Mouse (Mus musculus): ENCODE results near the gene Mtfr1l. TPM values are rescaled to one million over a fixed set of nuclear protein-coding genes. Genes with fewer than 3 reads are reported as not detected.
"Not testable (repeated sequence)": the region's sequence is repeated elsewhere in the genome, so short reads cannot be mapped to it uniquely, and the experiment has no call there.

Mtfr1l gene
- polyA plus RNA-seq, 1 experiment from 2014 or later = 119 TPM

- H3K36me3 ChIP-seq (ENCODE audit: control insufficient read depth, insufficient read depth, low read length) = no peaks in the 10 kb centered on the region
- H3K27ac ChIP-seq (ENCODE audit: low read length) = peak within 1 kb of the TSS; percentile 21; the same call in 1 of the 2 replicates
- H3K4me2 ChIP-seq (replicated peaks; ENCODE audit: low read depth, low read length) = peak within 1 kb of the TSS; percentile 95
- peak; percentile 71 for ATAC-seq (ENCODE audit: insufficient number of reproducible peaks, insufficient read depth, low FRiP score, low read depth)
- no peaks in the 10 kb centered on the region for H3K9me3 ChIP-seq (ENCODE audit: control insufficient read depth, low read depth, low read length)
- WGBS = 5% methylated on average over 35 of the region's 35 CpGs
- H3K27me3 ChIP-seq (ENCODE audit: control insufficient read depth, insufficient read depth, low read length) = no peaks in the 10 kb centered on the region
- H3K9ac ChIP-seq (replicated peaks; ENCODE audit: low read depth, low read length) = peak within 1 kb of the TSS; percentile 29; the same call in 1 of the 2 replicates
- peak within 1 kb of the TSS; percentile 52 for H3K4me3 ChIP-seq (ENCODE audit: low read depth, low read length)
- peaks cover 14% of the 10 kb centered on the region; the same call in 1 of the 2 replicates for H3K4me1 ChIP-seq (ENCODE audit: control insufficient read depth, insufficient read depth, low read length)
Observed at GRCm38 (mm10) chr4:134496595-134497210, 38.5 kb downstream of the Mtfr1l start, which contains the start of gene Paqr7. TSS of gene Paqr7 (plus strand) at chr4:134496697.

GRCm38 (mm10) chr4:134495546-134495923, 39.7 kb downstream of the Mtfr1l start:
- H3K9me3 ChIP-seq (ENCODE audit: control insufficient read depth, low read depth, low read length) = no peaks in the 10 kb centered on the region
- ATAC-seq (ENCODE audit: insufficient number of reproducible peaks, insufficient read depth, low FRiP score, low read depth) = no peak
- H3K27me3 ChIP-seq (ENCODE audit: control insufficient read depth, insufficient read depth, low read length) = no peaks in the 10 kb centered on the region
- WGBS = 71% methylated on average over 5 of the region's 5 CpGs
- H3K4me2 ChIP-seq (replicated peaks; ENCODE audit: low read depth, low read length) = no peak overlapping the region
- H3K4me1 ChIP-seq (ENCODE audit: control insufficient read depth, insufficient read depth, low read length) = peaks cover 14% of the 10 kb centered on the region; the same call in 1 of the 2 replicates
- no peak overlapping the region for H3K4me3 ChIP-seq (ENCODE audit: low read depth, low read length)
- H3K9ac ChIP-seq (replicated peaks; ENCODE audit: low read depth, low read length) = no peak overlapping the region
- H3K27ac ChIP-seq (ENCODE audit: low read length) = no peak overlapping the region
- no peaks in the 10 kb centered on the region for H3K36me3 ChIP-seq (ENCODE audit: control insufficient read depth, insufficient read depth, low read length)

- no peak overlapping the region for H3K4me3 ChIP-seq (ENCODE audit: low read depth, low read length)
- 0 out of 2 replicates have a peak, but pooled peaks have one; percentile 31 for ATAC-seq (ENCODE audit: insufficient number of reproducible peaks, insufficient read depth, low FRiP score, low read depth)
- no peak overlapping the region for H3K4me2 ChIP-seq (replicated peaks; ENCODE audit: low read depth, low read length)
- 62% methylated on average over 16 of the region's 16 CpGs for WGBS
- H3K36me3 ChIP-seq (ENCODE audit: control insufficient read depth, insufficient read depth, low read length) = no peaks in the 10 kb centered on the region
- H3K9ac ChIP-seq (replicated peaks; ENCODE audit: low read depth, low read length) = no peak overlapping the region
- H3K27me3 ChIP-seq (ENCODE audit: control insufficient read depth, insufficient read depth, low read length) = no peaks in the 10 kb centered on the region
- no peak overlapping the region for H3K27ac ChIP-seq (ENCODE audit: low read length)
- H3K9me3 ChIP-seq (ENCODE audit: control insufficient read depth, low read depth, low read length) = no peaks in the 10 kb centered on the region
- peaks cover 14% of the 10 kb centered on the region; the same call in 1 of the 2 replicates for H3K4me1 ChIP-seq (ENCODE audit: control insufficient read depth, insufficient read depth, low read length)
Observed at GRCm38 (mm10) chr4:134494780-134495545, 40.2 kb downstream of the Mtfr1l start.

DNA sequence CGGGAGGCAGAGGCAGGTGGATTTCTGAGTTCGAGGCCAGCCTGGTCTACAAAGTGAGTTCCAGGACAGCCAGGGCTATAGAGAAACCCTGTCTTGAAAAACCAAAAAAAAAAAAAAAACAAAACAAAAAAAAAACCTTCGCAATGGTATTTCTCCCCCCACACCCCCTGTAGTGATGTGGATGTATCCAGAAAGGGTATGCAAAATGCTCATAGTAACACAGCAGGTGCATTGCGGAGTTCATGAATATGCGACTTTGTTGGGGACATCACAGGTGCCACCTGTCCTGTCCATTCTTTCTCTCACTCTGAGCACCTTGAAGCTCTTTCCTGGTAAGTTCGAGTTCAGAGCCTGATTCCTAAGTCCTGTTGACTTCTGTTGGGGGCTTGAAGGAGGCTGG, 41.0 kb downstream of the Mtfr1l start:
- not testable (repeated sequence) for H3K9ac ChIP-seq (replicated peaks; ENCODE audit: low read depth, low read length); ATAC-seq (ENCODE audit: insufficient number of reproducible peaks, insufficient read depth, low FRiP score, low read depth); H3K4me2 ChIP-seq (replicated peaks; ENCODE audit: low read depth, low read length); H3K27me3 ChIP-seq (ENCODE audit: control insufficient read depth, insufficient read depth, low read length); H3K4me3 ChIP-seq (ENCODE audit: low read depth, low read length); H3K27ac ChIP-seq (ENCODE audit: low read length); H3K36me3 ChIP-seq (ENCODE audit: control insufficient read depth, insufficient read depth, low read length); H3K9me3 ChIP-seq (ENCODE audit: control insufficient read depth, low read depth, low read length)
- 88% methylated on average over 6 of the region's 6 CpGs for WGBS
- peaks cover 14% of the 10 kb centered on the region; the same call in 1 of the 2 replicates for H3K4me1 ChIP-seq (ENCODE audit: control insufficient read depth, insufficient read depth, low read length)

- WGBS = 60% methylated on average over 6 of the region's 6 CpGs
- Histone ChIP-seq H3K9me3 (ENCODE audit: control insufficient read depth, low read depth, low read length) (no peaks in the 10 kb centered on the region), H3K4me2 (replicated peaks; ENCODE audit: low read depth, low read length) (no peak overlapping the region), H3K27ac (ENCODE audit: low read length) (no peak overlapping the region), H3K9ac (replicated peaks; ENCODE audit: low read depth, low read length) (no peak overlapping the region), H3K36me3 (ENCODE audit: control insufficient read depth, insufficient read depth, low read length) (no peaks in the 10 kb centered on the region), H3K27me3 (ENCODE audit: control insufficient read depth, insufficient read depth, low read length) (no peaks in the 10 kb centered on the region), H3K4me3 (ENCODE audit: low read depth, low read length) (no peak overlapping the region), H3K4me1 (ENCODE audit: control insufficient read depth, insufficient read depth, low read length) (no peaks in the 10 kb centered on the region; the same call in 1 of the 2 replicates)
- 0 out of 2 replicates have a peak, but pooled peaks have one; percentile 5 for ATAC-seq (ENCODE audit: insufficient number of reproducible peaks, insufficient read depth, low FRiP score, low read depth)
Observed at GRCm38 (mm10) chr4:134491716-134492115, 43.5 kb downstream of the Mtfr1l start.

DNA sequence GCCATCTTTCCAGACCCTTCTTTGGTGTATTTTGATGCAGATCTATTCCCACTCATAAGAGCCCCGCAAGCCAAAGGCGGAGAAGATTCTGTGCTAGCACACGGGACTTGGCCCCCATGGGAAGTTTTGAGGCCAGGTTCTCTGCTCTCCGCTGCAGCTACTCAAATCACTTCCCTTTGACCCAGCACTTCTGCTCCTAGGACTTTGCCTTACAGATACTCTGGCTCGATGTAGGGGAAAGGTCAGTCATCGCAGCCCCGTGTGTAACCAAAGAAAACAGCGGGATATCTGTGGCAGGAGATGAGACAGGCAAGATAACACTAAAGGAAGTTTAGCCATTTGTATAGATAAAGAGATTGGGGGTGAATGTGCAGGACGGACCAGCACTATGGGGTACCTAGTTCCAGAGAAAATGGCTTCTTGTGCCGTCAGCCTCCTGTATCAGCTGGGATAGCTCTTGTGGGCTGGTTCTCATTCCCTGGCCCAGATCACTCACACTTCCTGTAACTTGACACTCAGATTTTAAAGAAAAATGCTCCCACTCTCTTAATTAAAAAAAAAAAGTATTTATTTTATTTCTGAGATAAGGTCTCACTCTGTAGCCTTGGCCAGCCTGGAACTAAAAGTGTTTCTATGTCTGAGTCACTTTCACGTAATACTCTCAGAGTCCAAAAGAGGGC, 45.1 kb downstream of the Mtfr1l start:
- no peak overlapping the region for H3K4me3 ChIP-seq (ENCODE audit: low read depth, low read length)
- no peak for ATAC-seq (ENCODE audit: insufficient number of reproducible peaks, insufficient read depth, low FRiP score, low read depth)
- no peak overlapping the region for H3K9ac ChIP-seq (replicated peaks; ENCODE audit: low read depth, low read length)
- no peaks in the 10 kb centered on the region for H3K9me3 ChIP-seq (ENCODE audit: control insufficient read depth, low read depth, low read length)
- WGBS = 81% methylated on average over 11 of the region's 11 CpGs
- H3K27me3 ChIP-seq (ENCODE audit: control insufficient read depth, insufficient read depth, low read length) = no peaks in the 10 kb centered on the region
- no peaks in the 10 kb centered on the region for H3K36me3 ChIP-seq (ENCODE audit: control insufficient read depth, insufficient read depth, low read length)
- H3K27ac ChIP-seq (ENCODE audit: low read length) = no peak overlapping the region
- H3K4me2 ChIP-seq (replicated peaks; ENCODE audit: low read depth, low read length) = no peak overlapping the region
- H3K4me1 ChIP-seq (ENCODE audit: control insufficient read depth, insufficient read depth, low read length) = no peaks in the 10 kb centered on the region

DNA sequence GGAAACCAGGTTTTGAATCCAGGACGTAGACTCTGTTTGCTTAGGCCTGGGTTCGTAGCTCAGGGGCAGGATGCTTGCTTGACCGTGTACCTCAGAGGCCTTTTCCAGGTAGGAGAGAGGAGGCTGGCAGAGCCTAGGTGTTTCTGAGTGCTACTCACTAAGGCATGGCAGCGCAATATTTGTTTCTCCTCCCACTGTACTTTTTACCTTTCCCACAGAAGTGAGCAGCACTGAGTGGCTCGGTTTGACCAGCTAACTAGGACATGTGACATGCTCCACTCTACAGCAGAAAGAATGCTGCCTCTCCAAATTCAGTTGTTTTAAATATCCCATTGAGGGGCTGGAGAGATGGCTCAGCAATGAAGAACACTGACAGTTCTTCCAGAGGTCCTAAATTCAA, 47.0 kb downstream of the Mtfr1l start:
- WGBS = 80% methylated on average over 5 of the region's 5 CpGs
- no peaks in the 10 kb centered on the region for H3K27me3 ChIP-seq (ENCODE audit: control insufficient read depth, insufficient read depth, low read length)
- H3K4me1 ChIP-seq (ENCODE audit: control insufficient read depth, insufficient read depth, low read length) = no peaks in the 10 kb centered on the region
- no peak for ATAC-seq (ENCODE audit: insufficient number of reproducible peaks, insufficient read depth, low FRiP score, low read depth)
- H3K4me2 ChIP-seq (replicated peaks; ENCODE audit: low read depth, low read length) = no peak overlapping the region
- no peaks in the 10 kb centered on the region for H3K9me3 ChIP-seq (ENCODE audit: control insufficient read depth, low read depth, low read length)
- no peak overlapping the region for H3K4me3 ChIP-seq (ENCODE audit: low read depth, low read length)
- H3K9ac ChIP-seq (replicated peaks; ENCODE audit: low read depth, low read length) = no peak overlapping the region
- no peaks in the 10 kb centered on the region for H3K36me3 ChIP-seq (ENCODE audit: control insufficient read depth, insufficient read depth, low read length)
- no peak overlapping the region for H3K27ac ChIP-seq (ENCODE audit: low read length)

GRCm38 (mm10) chr4:134485151-134485900, 49.9 kb downstream of the Mtfr1l start:
- Histone ChIP-seq H3K9ac (replicated peaks; ENCODE audit: low read depth, low read length) (no peak overlapping the region), H3K9me3 (ENCODE audit: control insufficient read depth, low read depth, low read length) (no peaks in the 10 kb centered on the region), H3K4me1 (ENCODE audit: control insufficient read depth, insufficient read depth, low read length) (no peaks in the 10 kb centered on the region), H3K4me3 (ENCODE audit: low read depth, low read length) (no peak overlapping the region), H3K4me2 (replicated peaks; ENCODE audit: low read depth, low read length) (no peak overlapping the region), H3K27ac (ENCODE audit: low read length) (no peak overlapping the region), H3K36me3 (ENCODE audit: control insufficient read depth, insufficient read depth, low read length) (no peaks in the 10 kb centered on the region), H3K27me3 (ENCODE audit: control insufficient read depth, insufficient read depth, low read length) (no peaks in the 10 kb centered on the region)
- no peak for ATAC-seq (ENCODE audit: insufficient number of reproducible peaks, insufficient read depth, low FRiP score, low read depth)
- 78% methylated on average over 5 of the region's 5 CpGs for WGBS

Measured in stomach, embryonic 14.5 days (tissue).